Mouse (Mus musculus): ENCODE data around the gene Med16. TPM values are rescaled to one million over a fixed set of nuclear protein-coding genes. Genes with fewer than 3 reads are reported as not detected.

The Med16 gene
- total RNA-seq, 2 experiments from 2014 or later = 48.1 to 50.8 TPM

DNA sequence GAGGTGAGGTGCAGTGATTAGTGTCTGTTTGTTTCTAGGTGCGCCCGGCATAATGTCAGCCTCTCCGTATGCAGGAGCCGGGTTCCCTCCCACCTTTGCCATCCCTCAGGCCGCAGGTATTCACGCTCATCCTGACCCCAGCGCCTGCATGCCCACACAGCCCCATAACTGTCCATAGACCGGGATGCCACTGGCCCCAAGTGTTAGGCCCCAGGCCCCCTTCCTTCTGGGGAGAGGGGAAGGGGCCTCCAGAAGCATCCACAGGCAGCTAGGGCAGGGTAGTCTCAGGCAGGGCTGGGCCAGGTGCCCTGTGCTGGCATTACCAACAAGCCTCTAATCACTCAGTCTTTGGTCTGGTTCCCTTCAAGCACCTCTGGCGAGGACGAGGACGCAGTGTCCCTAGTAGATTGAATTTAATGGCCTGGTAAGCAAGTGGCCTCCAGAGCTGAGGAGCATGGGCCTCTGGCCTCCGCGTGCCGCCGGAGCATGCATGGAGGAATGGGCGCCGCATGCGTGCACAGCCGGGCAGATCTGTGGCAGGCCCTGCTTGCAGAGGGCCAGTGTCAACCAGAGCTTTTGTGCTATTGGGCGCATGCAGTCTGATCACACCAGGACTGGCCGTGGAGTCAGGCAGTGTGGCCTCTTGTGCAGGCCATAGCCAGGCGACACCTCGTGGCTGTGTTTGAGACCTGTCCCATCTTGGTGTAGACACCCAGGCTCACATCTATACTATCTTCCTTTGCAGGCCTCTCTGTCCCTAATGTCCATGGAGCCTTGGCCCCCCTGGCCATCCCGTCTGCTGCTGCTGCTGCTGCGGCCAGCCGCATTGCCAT lies 48.4 kb downstream of the Med16 start:
- no peak for DNase-seq

DNA sequence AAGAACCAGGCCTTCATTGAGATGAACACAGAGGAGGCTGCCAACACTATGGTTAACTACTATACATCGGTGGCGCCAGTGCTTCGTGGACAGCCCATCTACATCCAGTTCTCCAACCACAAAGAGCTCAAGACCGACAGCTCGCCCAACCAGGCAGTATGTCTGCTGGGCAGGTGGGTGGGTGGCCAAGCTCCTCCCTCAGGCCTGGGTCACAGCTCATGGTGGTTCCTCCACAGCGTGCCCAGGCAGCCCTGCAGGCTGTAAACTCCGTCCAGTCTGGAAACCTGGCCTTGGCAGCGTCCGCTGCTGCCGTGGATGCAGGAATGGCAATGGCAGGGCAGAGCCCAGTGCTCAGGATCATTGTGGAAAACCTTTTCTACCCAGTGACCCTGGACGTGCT lies 49.6 kb downstream of the Med16 start:
- DNase-seq = no peak

- peak; percentile 78 for DNase-seq
Measured at GRCm38 (mm10) chr10:79858416-79859074, 50.2 kb downstream of the Med16 start.

GRCm38 (mm10) chr10:79857894-79858293 lies 50.8 kb downstream of the Med16 start:
- DNase-seq = no peak

GRCm38 (mm10) chr10:79857452-79857811 lies 51.3 kb downstream of the Med16 start:
- peak; percentile 78 for DNase-seq

DNA sequence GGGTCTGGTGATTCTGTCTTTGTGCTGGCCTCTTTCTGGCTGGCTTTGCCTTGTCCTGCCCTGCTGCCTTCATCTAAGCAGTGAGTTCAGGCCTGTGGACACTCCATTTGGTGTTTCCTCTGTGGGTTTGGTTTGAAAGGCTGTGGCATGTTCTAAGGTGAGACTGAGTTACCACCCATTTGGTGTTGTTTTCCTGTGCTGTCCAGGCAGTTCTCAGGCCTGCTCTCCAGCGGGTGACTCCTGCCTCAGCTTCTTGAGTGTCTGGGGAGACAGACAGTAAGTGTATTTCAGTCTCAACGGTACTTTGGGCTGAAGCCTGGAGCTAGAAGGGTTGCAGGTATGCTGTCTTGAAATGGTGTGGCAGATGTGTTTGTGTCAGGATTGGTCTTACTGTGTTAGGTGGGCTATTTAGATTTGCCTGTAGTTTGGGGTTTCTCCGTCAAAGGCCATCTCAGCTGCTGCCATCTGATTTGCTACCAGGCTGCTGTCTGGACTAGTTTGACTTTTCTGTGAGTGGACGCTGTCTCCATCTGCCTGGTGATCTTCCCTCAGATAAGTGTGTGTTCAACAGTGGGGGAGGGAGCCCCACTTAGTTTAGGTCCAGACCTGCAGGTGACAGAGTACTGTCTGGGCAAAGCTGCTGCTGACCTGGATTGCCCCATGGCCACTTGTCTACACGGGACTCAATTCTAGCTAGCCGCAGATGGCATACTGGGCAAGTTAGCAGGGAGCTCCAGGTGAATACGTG lies 51.8 kb downstream of the Med16 start:
- no peak for DNase-seq

DNA sequence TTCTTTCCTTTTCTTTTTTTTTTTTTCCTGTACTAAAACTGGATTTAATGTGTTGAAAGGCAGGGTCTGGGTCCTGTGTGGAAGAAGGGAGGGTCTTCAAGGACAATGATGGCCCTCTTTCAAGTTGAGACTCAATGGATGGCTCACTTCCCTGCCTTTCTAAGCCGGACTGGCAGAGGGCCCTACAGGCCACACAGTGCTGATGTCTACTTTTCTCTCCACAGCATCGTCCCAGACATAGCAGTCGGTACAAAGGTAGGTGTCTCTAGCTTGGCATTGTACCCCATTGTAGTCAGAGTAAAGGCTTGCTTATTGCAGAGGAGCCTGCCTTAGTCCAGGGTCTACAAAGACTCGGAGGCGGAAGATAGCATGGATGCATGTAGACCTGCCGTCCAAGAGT lies 52.4 kb downstream of the Med16 start:
- no peak for DNase-seq

DNA sequence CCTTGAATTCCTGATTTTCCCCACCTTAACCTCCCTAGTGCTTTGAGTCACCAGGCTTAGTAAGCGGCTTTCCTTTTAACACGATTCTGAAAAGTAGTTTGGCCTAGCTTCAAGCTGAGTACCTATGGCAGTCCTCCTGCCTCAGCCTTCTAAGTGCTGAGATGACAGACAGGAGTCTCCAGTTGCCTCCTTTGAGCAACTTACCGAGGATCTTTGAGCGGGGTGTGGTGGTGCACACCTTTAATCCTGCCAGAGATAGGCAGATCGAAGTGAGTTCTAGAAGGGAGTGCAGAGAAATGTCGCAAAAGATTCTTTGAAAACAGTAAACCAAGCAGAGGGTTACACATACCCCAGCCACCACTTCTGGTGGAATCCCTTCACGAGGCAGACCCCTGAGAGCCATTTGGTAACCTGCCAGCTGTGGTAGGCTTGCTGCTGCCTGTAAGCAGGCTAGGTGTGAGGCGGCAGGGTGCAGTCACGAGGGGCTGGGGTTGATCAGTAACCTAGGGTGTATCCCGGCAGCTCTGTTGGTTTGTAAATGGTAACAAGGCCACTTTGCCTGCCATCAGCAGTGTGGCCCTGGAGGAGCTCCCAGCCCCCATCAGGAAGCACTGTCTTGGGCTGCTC lies 53.1 kb downstream of the Med16 start:
- DNase-seq = peak; percentile 61

- peak; percentile 80 for DNase-seq
Measured at GRCm38 (mm10) chr10:79854801-79855541, 53.8 kb downstream of the Med16 start.

GRCm38 (mm10) chr10:79853860-79854795 lies 54.6 kb downstream of the Med16 start, which contains the start of gene Ptbp1:
Gene Ptbp1, plus strand, starts transcription at chr10:79854427.
- DNase-seq = peak; percentile 100

DNA sequence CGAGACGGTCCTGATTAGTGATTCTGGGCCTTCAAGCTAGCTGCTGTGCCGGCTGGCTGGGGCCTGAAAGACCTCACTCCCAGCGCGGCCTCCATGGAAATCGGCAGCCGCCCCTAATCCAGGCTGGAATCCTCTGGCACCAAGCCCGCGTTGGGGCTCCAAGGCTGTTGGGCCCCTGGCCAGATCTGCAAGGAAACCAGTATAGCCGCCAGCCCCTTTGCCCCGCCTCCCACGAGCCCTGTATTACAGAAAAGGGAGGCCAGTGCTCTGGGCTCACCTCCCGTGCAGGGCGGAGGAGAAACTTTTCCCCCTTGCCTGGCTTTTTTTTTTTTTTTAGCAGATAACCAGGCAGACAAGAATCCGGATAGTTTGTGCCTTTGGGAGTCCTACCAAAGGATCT lies 55.3 kb downstream of the Med16 start:
- peak; percentile 99 for DNase-seq

DNA sequence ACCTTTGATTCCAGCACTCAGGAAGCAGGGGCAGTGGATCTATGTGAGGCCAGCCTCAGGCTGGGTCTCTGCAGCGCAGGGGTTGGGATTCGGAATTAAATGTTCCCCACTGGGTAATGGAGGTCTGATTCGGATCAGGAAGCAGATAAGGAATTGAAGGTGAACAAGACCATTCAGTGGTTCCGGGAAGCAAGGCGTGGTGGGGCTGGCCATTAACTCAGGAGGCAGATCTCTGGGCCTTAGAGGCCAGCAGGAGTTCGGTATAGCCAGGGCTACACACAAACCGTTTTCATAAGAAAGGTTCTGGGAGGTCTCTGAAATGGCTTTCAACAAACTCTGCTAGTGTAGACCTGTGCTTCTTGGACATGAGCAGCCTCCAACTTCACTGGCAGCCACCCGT lies 55.9 kb downstream of the Med16 start:
- no peak for DNase-seq

- DNase-seq = peak; percentile 44
Measured at GRCm38 (mm10) chr10:79852107-79852789, 56.5 kb downstream of the Med16 start.

GRCm38 (mm10) chr10:79851653-79852052 lies 57.1 kb downstream of the Med16 start:
- no peak for DNase-seq

DNA sequence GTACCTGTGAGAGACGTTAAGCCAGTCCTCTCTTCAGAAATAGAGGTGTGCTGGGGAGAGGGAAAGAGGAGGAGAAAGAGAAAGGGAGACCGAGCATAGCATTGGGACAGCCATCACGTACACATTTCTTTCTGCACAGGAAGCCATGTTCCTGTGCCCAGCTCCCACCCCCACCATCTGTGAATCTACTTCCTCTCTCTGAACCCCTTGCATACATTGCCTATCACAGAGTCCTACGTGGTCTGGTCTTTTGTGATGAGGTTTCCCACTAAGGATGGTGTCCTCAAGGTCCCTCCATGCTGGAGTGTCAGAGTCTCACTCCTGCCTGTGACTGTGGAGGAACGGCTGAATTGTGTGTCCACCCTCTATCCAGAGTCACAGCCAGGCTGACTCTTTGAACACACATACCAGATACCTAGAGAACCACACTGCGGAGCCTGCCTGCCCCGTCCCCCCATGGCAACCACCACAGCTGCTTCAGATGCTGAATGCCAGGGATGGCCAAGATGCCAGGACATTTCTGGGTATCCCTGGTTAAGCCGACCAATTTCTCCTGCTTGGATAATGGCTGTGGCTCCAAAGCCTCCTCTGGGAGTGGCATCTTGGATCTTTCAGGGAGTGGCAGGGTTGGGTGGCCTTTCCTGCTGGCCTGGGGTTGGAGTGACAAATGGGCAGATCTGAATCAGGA lies 58.6 kb downstream of the Med16 start:
- DNase-seq = no peak

- no peak for DNase-seq
Measured at GRCm38 (mm10) chr10:79846553-79846952, 62.2 kb downstream of the Med16 start.

Data from adrenal gland, postnatal 10 days (tissue).